Mouse (Mus musculus): ENCODE measurements around the gene Ormdl3. TPM values are rescaled to one million over a fixed set of nuclear protein-coding genes. Genes with fewer than 3 reads are reported as not detected.

Ormdl3 gene
- total RNA-seq, 2 experiments from 2014 or later = 118 to 184 TPM

DNA sequence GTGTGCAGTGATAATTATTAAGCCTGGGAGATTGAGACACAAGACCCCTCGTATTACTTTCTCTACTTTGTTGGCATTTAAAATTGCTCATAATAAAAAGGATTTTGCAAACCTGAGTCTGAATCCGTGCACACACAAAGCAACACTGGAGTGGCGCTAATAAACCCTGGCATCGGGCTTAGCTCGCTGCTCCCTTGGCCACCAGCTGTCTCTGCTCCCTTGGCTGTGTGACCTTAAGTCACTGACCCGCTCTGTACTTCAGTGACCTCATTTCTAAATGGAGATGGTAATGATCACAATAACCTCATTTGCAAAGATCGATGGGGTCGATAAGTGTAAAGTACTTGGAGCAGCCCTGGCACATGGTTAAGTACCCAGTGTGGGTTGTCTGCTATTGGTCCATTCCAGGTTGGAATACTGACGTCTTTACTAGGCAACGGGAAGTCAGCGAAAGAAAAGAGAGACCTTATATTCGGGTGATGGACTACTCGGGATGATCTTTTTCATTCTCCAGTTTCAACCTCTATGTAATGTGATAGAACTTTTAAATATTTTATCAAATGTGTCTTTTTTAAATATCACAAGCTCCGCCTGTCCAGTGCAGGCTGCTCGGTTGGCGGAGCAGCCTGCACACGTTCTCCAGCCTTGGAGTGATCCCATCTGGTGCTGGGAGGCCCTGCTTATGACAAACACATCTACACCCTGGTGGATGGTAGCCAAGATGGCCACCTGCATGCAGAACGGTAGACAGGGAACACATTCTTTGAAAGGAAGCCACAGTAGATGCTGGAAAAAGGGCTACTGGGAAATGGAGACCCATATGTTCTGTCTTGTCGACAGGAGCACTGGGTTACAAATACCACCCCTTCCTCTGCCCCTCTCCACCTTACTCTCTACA is 3.6 kb upstream of the Ormdl3 start:
- no peak for DNase-seq (ENCODE audit: low spot score in 2 of 2)

DNA sequence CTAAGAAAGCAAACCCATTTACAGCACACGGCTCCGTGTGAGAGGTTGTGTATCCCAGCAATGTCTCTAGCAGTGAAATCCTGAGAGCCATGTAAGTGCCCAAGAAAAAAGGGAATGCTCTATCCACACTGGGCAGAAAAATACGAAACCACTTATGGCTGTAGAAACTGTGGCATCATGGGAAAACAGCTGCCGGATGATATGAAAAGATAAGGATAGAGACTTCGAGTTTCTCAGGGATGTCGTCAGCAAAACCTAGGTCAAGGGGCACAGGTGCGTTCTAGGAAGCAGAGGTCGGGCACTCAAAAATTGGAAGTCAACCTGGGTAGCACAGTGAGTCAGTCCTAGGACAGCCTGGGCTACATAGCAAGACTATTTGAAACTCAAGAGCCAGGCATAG is 2.1 kb upstream of the Ormdl3 start:
- no peak for DNase-seq (ENCODE audit: low spot score in 2 of 2)

DNA sequence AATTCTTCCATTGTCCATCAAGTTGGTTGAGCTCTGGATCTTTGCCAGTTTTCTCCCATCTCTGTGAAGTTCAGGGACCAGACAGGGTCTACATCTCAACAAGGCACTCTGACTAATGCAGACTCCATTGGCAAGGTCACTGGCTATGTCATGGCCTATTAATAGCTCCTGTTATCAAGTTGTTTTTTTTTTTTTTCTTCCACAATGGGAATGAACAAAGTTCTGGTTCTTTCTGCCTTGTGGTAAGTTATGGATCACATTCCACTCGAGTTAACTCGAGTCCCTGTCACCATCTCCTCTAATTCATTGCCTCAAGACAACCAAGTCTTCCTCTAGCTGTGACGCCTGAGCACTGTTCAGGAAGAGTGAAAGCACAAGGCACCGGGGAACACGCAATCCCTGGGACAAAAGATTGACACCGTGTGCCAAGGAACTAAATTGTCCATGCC is 1.7 kb upstream of the Ormdl3 start:
- DNase-seq (ENCODE audit: low spot score in 2 of 2) = peak in 1 of 2 experiments; percentile 34

DNA sequence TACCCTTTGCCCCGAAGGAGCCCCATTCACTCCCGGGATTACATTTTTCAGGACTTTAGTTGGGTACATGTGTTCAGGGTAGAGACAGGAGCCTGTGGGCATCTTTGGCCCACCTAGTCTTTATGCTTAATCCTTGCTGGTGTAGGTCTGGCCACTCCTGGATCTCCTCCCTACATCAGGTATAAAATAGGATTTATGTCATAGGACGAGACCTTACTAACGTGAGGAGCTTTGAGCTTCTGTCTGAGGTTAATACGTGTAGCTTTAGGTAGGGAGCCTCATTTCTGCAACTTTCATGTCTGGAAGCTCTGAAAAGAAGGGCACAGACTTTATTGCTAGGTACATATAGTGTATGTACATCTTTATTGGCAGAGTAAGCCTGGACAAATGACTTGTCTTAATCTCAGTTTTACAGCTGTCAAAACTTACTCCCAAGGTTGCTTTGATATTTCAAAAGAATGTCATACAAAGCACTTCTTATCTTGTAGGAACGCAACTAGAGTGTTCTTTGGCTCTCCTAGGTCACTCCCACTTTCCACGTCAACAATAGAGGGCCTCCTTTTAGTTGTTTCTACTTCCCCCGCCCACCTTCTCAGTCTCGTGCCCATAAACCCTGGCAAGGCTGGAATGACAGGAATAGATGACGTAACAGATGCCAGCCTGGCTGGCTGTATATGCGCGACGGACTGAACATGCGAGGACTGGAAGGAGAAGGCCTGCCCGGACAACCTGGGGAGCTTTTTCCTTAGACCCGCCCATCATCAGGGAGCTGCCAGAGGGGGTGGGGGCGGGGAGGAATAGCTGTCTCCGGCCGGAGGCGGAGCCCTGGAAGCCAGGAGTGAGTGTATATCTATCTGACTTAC is 747 bp upstream of the Ormdl3 start:
- DNase-seq (ENCODE audit: low spot score in 2 of 2) = peak; percentile 67

DNA sequence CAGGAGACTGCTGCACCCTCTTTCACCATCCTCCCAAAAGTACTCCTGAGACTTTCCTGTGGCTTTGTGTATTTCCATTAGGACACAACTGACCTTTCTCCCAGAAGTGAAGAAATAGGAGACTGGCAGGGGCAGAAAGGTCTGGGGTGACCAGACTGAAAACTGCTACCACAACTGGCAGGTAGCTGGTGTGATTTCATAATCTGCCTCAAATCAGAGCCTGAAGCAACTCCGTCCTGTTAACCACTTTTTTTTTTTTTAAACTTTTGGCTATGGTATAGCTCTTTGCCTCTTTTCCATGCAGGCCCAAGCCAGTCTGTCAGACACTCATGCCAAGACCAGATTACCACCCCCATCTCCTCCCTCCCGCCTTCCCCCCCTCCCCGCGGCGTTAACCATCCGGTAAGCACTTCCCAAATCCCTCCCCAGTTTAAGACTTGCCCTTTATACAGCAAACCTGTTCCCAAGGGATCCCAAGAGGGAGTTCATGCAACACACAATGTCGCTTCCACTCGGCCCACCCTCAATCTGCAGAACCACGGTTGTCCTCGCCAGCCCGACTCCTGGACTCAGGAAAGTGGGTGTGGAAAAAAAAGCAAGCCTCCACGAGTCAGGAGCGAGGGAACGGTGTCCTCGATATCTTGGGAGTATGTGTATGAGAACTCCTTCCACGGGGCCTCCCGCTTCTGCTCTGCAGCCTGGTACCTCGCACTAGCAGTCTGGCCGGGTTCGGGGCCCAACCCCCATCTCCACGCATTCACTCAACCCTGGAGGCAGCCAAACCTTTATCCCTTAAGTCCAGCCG is 879 bp downstream of the Ormdl3 start:
- peak; percentile 29 to 44 for DNase-seq (ENCODE audit: low spot score in 2 of 2)

DNA sequence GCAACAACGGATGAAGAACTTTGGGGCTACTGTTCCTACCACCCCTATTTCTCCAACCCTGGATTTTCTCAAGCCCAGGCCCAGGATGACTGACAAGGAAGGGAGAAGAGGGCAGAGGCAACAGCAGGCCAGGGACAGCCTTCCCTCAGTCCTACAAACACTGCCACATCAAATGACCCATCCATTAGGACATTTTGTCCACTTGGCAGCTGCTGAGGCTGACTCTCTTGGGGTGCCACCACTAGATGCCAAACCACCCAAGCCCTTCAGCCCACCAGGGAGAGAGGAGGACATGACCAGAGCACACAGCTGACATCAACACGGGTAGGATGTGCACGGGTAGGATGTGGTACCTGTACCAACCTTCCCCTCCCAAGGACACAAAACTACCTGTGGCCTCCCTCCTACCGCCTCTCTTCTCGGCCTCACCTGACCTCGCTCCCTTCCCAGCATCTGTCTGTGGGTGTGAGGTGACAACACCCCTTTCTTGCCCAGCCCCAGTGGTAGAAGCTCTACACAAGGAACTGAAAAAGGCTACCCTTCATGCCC is 2.5 kb downstream of the Ormdl3 start:
- no peak for DNase-seq (ENCODE audit: low spot score in 2 of 2)

DNA sequence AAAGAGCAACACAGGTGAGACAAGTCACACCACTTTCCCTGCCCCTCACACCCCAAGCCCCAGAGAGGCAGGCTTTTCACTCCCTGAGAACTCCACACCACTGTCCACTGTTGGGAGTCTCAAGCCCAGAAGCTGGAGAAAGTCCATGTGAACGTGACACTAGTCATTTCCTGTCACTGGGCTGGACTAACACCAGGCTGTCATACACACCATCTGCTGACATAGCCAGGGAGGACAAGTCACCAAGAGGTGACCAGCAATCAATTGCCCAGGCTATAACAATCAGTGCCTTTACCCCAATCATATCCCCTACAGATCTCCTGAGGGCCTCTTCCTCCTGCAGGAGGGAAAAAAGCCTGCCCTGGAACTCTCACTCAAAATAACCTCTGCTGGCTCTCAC is 3.0 kb downstream of the Ormdl3 start:
- no peak for DNase-seq (ENCODE audit: low spot score in 2 of 2)

DNA sequence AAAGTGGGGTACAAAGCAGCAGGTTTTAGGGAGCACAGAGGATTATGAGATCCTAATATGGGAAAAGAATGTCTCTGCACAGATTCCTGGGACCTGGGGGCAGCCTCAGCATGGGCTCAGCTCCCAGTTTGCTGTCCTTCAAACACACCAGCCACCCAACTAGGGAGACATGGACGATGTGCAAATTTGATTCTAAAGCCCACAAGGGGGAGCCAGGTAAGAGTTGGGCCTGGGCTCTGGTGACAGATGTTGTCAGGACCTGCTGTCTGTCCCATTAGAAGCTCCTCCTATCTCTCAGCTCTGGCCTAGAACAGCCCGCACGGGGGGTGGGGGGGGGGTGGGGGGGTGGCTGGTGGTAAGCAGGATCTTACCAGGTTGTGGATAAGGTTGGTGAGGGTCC is 3.6 kb downstream of the Ormdl3 start:
- DNase-seq (ENCODE audit: low spot score in 2 of 2) = no peak

DNA sequence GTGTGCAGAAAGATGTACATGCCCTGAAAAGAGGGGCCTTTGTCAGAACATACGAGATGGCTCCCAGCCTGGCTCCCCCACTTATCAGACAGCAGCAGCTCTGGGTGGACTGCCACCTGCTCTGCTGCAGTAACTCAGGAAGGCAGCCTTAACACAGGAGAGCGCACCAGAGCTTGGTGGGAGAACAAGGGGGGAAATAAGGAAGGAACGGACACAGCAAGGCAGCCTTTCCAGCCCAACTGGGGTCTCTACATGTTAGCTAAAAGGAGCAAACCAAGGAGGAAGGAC is 4.0 kb downstream of the Ormdl3 start:
- no peak for DNase-seq (ENCODE audit: low spot score in 2 of 2)

DNA sequence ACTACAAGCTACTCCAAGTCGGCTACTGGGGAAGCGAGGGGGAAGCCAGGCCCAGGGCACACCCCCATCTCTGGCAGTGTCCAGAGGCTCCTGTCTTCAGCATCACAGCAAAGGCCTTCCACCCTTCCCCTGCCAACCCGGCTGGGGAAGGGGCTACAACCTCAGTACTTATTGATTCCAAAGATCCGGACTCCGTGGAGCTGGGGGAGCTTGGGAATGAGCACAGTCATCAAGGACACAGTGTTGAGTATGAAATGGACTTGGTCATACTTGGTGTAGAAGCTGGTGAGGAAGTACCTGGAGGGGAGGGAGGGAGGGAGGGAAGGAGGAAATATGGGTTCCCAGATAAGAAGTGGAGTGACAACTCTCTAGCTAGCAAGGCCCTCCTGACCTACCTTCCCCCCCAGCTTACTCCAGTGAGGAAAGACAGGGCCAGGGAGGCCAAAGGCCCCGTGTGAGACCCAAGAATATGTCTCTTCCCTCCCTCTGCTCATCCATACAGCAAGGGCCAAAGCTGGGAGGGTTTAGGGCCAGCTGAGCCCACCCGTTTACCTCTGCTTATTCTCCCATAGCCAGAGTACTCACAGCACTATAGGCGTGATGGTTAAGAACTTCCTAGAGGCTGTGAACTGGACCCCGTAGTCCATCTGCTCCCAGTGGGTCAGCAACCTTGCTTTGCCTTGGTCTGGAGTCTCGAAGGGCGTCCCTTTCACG is 4.5 kb downstream of the Ormdl3 start:
- DNase-seq (ENCODE audit: low spot score in 2 of 2) = no peak

DNA sequence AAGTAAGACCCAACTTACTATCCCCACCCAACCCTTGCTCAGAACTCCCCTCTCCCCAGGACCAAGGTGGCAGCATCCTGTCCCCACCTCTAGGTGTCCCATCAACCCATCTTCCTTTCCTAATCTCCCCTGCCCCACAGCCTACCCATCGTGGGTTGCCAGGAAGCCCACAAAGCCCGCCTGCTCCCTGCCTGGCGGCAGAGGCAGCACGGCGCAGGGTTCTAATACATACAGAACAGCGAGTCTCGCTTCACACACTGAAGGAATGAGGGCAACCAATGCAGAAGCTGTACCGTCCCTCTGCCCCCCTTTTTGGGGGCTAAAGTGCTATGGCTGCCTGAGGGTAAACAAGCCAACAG is 5.2 kb downstream of the Ormdl3 start:
- DNase-seq (ENCODE audit: low spot score in 2 of 2) = no peak

DNA sequence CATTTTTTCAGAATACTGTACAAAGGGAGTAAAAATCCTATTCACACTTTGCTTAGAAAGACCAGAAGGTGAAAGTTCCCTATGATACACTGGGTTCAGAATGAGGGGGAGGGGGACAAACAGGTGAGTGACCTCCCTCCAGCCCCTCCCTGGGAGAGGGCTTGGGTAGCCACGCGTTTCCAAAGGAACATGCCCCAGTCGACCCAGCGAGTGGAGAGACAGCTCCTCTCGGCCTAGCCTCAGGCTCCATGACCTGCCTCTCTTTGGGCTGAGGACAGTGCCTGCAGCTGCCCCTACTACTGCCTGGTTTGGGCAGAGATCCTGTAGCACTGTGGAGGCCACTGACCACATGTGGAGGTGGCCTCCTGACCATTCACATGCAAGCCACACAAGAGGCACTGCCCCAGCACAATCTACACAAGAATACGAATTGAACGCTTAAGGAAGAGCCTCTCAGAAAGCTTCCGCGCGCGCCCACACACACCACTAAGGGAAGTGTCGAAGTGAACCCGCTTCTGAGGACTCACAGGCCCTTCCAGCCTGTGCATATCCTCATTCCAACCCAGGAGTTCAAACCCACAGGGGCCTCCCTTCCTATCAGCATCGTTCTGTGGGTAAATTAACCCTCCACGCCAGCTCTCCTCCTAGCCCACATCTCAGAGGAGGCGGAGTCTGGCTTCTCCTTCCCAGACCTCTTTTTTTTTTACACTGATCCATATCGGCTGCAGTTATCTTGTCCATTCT is 5.7 kb downstream of the Ormdl3 start:
- DNase-seq (ENCODE audit: low spot score in 2 of 2) = no peak

DNA sequence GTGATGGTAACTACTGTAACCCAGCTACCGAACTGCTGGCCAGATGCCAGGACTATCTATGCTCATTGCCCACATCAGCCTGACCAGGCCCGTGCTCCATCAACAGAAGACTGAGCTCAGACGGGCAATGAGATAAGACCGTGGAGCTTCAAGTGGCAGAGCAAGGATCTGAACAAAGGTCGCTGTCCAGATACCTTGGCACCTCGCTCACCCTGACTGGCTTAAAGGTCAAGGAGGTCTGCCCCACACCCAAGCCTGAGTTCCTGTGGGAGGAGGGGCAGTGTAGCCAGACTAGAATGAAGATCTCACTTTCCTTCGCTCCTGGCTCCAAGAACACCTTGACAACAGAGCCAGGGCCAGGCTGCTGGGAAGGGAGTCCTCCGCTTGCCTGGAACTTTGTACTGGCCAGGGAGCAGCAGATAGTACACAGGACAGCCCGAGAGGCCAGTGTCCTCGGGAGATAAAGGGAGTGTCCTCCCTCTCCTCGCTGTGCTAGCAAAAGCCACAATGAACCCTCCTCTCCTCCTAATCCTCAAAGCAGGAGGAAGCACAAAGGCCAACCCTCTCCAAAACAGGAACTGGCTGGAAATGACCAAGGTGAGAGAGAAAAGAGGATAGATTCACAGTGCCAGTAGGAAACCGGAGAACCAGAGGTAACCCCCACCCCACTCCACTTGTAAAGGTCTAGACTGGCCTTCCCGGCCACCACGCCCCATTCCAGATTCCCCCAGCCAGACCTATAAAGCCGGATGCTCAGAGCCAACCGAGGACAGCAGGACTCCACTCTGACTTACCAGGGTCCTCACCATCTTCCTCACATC is 6.7 kb downstream of the Ormdl3 start:
- no peak for DNase-seq (ENCODE audit: low spot score in 2 of 2)

DNA sequence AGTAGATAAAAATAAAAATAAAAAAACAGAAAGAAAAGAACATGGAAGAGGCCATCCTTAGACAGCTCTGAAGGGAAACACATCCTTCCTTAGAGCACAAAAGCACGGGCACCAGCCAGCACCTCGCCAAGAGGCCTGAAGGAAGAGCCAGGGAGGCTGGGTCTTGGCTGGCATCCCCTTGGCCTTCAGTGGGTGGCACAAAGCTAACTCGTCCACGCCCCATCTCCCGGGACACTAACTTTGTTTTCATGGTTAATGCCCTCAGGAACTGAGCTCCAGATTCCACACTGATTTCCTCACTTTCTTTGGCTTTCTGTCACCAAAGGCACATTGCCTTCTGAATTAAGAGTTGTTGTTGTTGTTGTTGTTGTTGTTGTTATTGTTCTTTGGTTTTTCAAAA is 9.4 kb downstream of the Ormdl3 start:
- DNase-seq (ENCODE audit: low spot score in 2 of 2) = no peak

DNA sequence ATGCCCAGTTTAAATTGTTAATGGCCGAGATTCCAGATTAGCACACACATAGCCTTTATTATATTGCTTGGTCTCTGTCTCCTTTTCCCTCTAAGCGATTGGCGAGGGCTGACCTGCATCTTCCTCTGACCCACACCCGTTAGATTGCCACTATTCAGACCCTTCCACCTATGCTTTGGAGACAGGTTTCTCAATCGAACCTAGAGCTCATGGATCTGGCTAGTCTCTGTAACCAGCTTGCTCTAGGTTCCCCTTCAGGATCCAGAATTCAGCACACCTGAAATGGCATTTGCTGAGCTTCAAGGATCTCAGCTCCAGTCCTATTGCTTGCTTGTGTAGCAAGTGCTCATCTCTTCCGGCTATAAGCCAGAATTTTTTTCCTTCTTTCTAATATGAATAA is 17.7 kb downstream of the Ormdl3 start:
- no peak for DNase-seq (ENCODE audit: low spot score in 2 of 2)

DNA sequence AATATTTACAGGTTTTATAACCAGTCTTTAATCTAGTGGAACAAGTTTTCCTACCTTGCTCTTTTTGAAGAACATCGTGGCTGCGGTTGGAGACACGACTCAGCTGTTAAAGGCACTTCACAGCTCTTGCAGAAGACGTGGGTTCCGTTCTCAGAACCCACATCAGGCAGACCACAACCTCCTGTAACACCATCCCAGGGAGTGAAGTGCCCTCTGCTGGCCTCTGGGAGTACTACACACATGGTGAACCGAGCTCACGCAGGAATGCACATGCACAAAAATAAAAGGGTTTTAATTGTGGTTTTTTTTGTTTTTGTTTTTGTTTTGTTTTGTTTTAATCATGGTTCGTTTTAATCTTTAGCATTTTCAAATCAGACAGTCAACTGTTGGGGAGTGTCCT is 18.8 kb downstream of the Ormdl3 start:
- no peak for DNase-seq (ENCODE audit: low spot score in 2 of 2)

DNA sequence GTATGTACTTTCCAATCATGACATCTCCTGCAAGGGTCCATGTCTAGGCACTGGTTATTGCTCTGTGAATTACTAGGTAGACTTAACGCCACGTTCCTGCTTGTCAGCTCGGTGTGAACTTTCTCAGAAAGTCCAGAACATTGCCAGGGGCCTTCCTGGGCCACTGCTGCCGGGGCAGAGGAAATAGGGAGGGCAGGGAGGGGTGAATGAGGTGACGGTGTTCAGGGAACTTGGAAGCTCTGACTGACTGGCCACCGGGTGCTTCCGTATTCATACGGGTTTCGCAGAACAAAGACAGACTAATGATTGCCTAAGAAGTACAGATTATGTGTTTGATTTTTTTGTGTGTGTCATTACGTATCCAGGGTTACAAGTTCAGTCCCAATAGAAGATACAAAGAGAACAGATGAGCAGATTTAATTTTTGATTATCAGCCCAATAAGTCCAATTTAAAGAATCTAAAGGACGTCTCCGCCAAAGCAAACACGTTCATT is 23.2 kb downstream of the Ormdl3 start:
- no peak for DNase-seq (ENCODE audit: low spot score in 2 of 2)

DNA sequence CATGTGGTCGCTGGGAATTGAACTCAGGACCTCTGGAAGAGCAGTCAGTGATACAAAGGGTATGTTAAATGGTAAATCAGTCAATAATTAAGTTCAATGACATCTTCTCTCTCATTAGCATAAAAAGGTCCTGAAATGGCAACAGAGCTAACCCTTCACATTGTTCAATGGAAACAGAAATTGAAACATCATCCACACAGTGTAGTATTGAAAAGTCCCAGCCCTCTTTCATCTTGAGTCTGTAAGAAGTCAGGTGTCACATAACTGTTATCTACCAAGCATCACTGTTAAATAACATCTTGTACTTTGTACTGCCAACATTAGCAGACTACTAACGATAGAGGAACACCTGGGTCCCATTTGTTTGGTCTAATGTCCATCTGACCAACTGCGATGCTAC is 24.1 kb downstream of the Ormdl3 start:
- DNase-seq (ENCODE audit: low spot score in 2 of 2) = no peak

DNA sequence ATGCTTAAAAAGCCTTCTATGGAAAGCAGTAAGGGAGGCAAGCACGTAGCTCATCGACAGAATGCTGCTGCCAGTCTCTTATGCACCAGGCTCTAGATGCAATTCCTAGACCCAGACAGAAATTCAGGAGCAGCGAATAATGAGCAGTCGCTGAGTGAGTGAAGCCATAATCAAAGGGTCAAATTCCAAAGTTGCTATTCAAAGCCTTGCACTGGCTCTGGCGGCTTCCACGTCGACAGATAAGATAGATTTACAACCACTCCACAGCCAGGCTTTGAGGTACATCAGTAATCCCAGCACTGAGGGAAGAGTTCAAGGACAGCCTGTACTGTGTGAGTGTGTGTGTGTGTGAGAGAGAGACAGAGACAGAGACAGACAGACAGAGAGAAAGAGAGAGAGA is 26.2 kb downstream of the Ormdl3 start:
- DNase-seq (ENCODE audit: low spot score in 2 of 2) = no peak

Data from adrenal gland, adult 18-20 months (tissue).